Mouse (Mus musculus) R1 (cell line): ENCODE measurements around the gene Rhox3e.
"Not testable (repeated sequence)": the region's sequence is repeated elsewhere in the genome, so short reads cannot be mapped to it uniquely, and the experiment has no call there.

ENCODE experiments used
- DNase-seq: peaks from one replicate; pipeline ENCODE4 v3.0.0-alpha.2; 2018; ENCODE audit warnings: low read depth, low spot score

The Rhox3e gene

DNA sequence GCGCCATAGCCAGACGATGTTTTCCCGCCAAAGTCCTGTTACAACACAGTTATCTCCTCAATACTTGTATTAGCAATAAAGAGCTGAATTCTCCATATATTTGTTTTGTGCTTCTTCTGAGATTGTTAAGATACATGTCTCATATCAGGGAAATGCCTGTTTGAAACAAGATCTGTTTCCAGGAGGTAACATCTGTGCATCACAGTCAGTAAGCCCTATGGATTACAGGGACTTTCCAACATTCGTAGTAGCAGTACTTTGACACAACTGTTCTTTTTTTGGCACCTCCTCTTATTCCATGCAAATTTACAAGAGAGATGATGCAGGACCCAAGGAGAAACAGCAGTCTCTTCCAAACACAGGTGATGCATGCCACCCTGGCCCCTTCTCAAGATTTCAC is at the start of gene Rhox3e:
Gene Rhox3e, plus strand, starts transcription at position 301 of the 400 bp plus-strand sequence.
- not testable (repeated sequence) for DNase-seq

- not testable (repeated sequence) for DNase-seq
Measured at GRCm38 (mm10) chrX:37514059-37514458, 27.8 kb upstream of the Rhox3e start, which contains the start of gene Rhox4d. Gene Rhox4d, plus strand, starts transcription at chrX:37514359.

DNA sequence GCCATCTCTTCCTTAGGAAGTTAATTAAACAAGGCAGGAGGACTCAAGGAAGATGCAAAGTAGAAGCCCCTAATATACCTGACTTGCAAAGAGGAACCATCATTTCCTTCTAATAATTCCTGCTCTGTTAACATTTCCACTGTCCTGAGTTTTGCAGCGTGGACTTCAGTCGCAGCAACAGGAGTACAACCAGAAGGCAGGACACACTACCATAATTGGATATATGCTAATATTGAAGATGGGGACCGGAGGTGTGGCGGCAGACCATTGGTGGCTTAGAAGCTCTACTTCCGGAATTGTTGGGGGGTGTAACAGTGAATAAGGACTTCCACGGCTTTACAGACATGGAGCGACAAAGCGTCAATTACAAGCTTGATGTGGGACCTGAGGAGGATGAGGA is 11.7 kb upstream of the Rhox3e start, which contains the start of gene Rhox2e:
Gene Rhox2e, plus strand, starts transcription at position 301 of the 400 bp plus-strand sequence.
- not testable (repeated sequence) for DNase-seq

DNA sequence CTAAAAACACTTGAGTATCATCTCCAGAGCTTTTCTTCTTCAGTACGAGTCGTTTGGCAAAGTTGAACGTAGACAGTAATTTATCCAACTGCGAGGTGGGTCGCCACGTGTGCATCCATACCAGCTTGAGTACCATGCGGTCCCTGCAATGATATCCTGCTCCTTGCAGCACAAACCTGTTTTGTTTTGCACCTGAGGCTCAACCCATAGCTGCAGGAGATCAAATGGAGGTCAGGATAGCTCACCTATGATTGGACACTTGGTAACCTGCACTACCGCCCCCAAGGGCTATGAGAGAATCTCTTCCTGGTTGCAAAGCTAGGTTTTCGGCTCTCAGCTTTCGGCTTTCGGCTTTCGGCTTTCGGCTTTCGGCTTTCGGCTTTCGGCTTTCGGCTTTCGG is 15.3 kb downstream of the Rhox3e start, which contains the start of gene Rhox4e:
Gene Rhox4e, plus strand, starts transcription at position 301 of the 400 bp plus-strand sequence.
- not testable (repeated sequence) for DNase-seq

DNA sequence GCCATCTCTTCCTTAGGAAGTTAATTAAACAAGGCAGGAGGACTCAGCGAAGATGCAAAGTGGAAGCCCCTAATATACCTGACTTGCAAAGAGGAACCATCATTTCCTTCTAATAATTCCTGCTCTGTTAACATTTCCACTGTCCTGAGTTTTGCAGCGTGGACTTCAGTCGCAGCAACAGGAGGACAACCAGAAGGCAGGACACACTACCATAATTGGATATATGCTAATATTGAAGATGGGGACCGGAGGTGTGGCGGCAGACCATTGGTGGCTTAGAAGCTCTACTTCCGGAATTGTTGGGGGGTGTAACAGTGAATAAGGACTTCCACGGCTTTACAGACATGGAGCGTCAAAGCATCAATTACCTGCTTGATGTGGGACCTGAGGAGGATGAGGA is 29.3 kb downstream of the Rhox3e start, which contains the start of gene Rhox2f:
Gene Rhox2f, plus strand, starts transcription at position 301 of the 400 bp plus-strand sequence.
- DNase-seq = not testable (repeated sequence)

DNA sequence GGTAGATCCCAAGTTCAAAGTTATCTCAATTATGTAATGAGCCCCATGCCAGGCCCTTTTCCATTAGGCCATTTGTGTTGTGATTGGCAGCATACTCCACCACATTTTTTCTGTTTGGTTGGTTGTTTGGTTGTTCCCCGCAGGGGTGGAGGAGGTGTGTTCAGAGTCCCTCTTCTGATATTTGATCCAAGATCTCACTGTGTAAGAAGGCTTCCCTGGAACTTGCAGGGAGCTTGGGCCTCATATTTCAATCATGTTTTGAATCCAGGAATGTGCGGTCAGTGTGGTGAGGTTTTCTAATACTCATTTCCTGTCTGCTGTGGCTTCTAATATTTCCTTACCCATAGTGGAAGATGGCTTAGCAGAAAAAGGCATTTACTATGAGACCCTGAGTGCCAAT is 30.8 kb downstream of the Rhox3e start:
- not testable (repeated sequence) for DNase-seq

- not testable (repeated sequence) for DNase-seq
Measured at GRCm38 (mm10) chrX:37580692-37581091, 38.9 kb downstream of the Rhox3e start, which contains the start of gene Rhox3f. Gene Rhox3f, plus strand, starts transcription at chrX:37580992.
